Mouse (Mus musculus) stomach, embryonic 14.5 days (tissue): Measurements from ENCODE around the gene Gm4450. TPM values are rescaled to one million over a fixed set of nuclear protein-coding genes. Genes with fewer than 3 reads are reported as not detected.

Experiments used
- ATAC-seq: fragments of 200-750 bp; cut with Nextera tagmentation; 2 replicates; pipeline ENCODE4 v1.8.0; 2017; ENCODE audit warnings: low read depth, moderate TSS enrichment; ENCODE audit not compliant: insufficient number of reproducible peaks, insufficient read depth, low FRiP score
- H3K27ac ChIP-seq: fragments of 300-500 bp; sonication (generic); 2 replicates; pipeline ENCODE4 v1.5.1; 2014; ENCODE audit warnings: mild to moderate bottlenecking, low read length, moderate library complexity, mixed read lengths
- H3K27me3 ChIP-seq: fragments of 300-500 bp; sonication (generic); 2 replicates; pipeline ENCODE4 v1.6.1; 2014; ENCODE audit warnings: low read length, control low read depth, mixed read lengths; ENCODE audit not compliant: control insufficient read depth, insufficient read depth
- H3K36me3 ChIP-seq: fragments of 300-500 bp; sonication (generic); 2 replicates; pipeline ENCODE4 v1.6.1; 2014; ENCODE audit warnings: mild to moderate bottlenecking, control low read depth, low read length, moderate library complexity, mixed read lengths; ENCODE audit not compliant: control insufficient read depth, insufficient read depth
- H3K4me1 ChIP-seq: fragments of 300-500 bp; sonication (generic); 2 replicates; pipeline ENCODE4 v1.6.1; 2014; ENCODE audit warnings: low read length, control low read depth, mixed read lengths; ENCODE audit not compliant: control insufficient read depth, insufficient read depth
- H3K4me2 ChIP-seq: fragments of 300-500 bp; sonication (generic); replicated peaks from 2 replicates; pipeline ENCODE4 v1.6.1; 2014; ENCODE audit warnings: low read depth, low read length, control low read depth
- H3K4me3 ChIP-seq: fragments of 300-500 bp; sonication (generic); 2 replicates; pipeline ENCODE4 v1.5.1; 2014; ENCODE audit warnings: low read depth, low read length, control low read depth
- H3K9ac ChIP-seq: fragments of 300-500 bp; sonication (generic); replicated peaks from 2 replicates; pipeline ENCODE4 v1.6.1; 2014; ENCODE audit warnings: low read depth, mild to moderate bottlenecking, control low read depth, low read length, moderate library complexity, mixed read lengths
- H3K9me3 ChIP-seq: fragments of 300-500 bp; sonication (generic); 2 replicates; pipeline ENCODE4 v1.6.1; 2016; ENCODE audit warnings: low read depth, low read length, control low read depth; ENCODE audit not compliant: control insufficient read depth
- WGBS: fragments of 180-500 bp; shearing (Covaris S2); extraction: QIAGEN DNeasy Blood & Tissue Kit; methylation state at CpG from one replicate; pipeline ENCODE4 v1.1.7; 2014; 5-methylcytosine and 5-hydroxymethylcytosine counted together
- polyA plus RNA-seq: library from polyadenylated mRNA; unstranded; fragments of >200 nt; fragmentation: Nextera tagmentation; extraction: Ambion mirVana; gene quantifications from 2 replicates; pipeline ENCODE4 v1.2.1, GENCODE M21; 2014

Gm4450 gene
- polyA plus RNA-seq, 1 experiment from 2014 or later, result not detected

DNA sequence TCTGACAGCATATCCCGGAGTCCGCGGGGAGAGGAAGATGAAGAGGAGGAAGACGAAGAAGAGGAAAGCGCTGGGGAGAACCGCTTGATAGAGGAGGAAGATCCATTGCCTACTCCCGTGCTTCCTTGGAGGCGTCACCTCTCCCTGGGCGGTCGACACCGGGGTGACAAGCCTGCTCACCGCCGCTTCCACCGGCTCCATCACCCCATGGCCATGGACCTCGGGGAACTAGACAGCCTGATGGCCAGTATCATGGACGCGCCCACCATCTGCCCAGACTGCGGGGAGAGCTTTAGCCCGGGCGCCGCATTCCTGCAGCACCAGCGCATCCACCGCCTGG is 29.7 kb downstream of the Gm4450 start:
- 3% methylated on average over 23 of the region's 23 CpGs for WGBS
- Histone ChIP-seq H3K27me3 (peaks cover 5% of the 10 kb centered on the region; the same call in 1 of the 2 replicates), H3K9me3 (no peaks in the 10 kb centered on the region), H3K36me3 (no peaks in the 10 kb centered on the region; the same call in 1 of the 2 replicates), H3K4me2 (peak overlapping the region; percentile 99), H3K27ac (no peak overlapping the region), H3K9ac (peak overlapping the region; percentile 14; the same call in 1 of the 2 replicates), H3K4me1 (peaks cover 5% of the 10 kb centered on the region; the same call in 1 of the 2 replicates), H3K4me3 (peak overlapping the region; percentile 55)
- no peak for ATAC-seq

DNA sequence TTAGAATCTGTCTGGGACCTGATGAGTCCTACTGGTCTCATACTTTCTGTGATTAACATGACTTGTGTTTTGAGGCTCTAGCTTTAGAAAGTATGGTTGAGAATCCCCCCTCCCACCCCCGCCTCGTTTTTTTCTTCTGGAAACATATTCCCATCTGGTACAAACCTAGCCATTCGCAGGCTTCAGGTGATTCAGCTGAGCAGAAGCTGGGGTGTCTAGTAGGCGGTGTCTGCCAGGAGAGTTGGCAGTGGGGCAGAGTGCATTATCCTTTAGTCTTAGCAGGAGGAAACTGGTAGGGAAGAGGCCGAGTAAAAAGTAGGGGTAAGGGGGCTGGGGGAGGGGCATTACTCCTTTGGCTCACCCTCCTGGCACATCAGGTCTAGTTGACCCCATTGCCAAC is 30.2 kb downstream of the Gm4450 start:
- Histone ChIP-seq H3K4me2 (peak overlapping the region; percentile 99), H3K27me3 (peaks cover 5% of the 10 kb centered on the region; the same call in 1 of the 2 replicates), H3K4me1 (peaks cover 5% of the 10 kb centered on the region; the same call in 1 of the 2 replicates), H3K27ac (no peak overlapping the region), H3K9me3 (no peaks in the 10 kb centered on the region), H3K36me3 (no peaks in the 10 kb centered on the region; the same call in 1 of the 2 replicates), H3K4me3 (peak overlapping the region; percentile 55), H3K9ac (no peak overlapping the region; the same call in 1 of the 2 replicates)
- no peak for ATAC-seq
- 48% methylated on average over 5 of the region's 5 CpGs for WGBS

DNA sequence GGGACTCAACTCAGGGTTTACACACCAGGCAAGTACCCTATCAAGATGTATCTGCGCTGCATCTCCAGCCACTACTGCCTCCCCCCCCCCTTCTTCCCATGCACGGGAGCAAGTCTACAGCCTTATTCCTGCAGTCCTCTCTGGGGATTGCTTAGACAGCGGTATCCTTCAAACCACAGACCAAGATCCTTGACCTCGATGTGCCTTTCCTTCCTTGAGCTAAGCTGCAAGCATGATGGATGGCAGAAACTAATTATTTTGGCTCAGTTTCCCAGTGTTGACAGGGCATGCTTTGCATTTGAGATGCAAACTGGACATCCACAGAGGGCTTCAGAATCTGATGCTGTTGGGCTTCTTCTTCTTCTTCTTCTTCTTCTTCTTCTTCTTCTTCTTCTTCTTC is 34.0 kb downstream of the Gm4450 start:
- WGBS, result 91% methylated on average over 4 of the region's 4 CpGs
- Histone ChIP-seq H3K4me1 (0 out of 2 replicates have a peak, but pooled peaks cover 6% of the 10 kb centered on the region), H3K9me3 (no peaks in the 10 kb centered on the region), H3K4me2 (no peak overlapping the region), H3K9ac (no peak overlapping the region), H3K4me3 (no peak overlapping the region), H3K27ac (no peak overlapping the region), H3K27me3 (no peaks in the 10 kb centered on the region), H3K36me3 (no peaks in the 10 kb centered on the region; the same call in 1 of the 2 replicates)
- no peak for ATAC-seq

DNA sequence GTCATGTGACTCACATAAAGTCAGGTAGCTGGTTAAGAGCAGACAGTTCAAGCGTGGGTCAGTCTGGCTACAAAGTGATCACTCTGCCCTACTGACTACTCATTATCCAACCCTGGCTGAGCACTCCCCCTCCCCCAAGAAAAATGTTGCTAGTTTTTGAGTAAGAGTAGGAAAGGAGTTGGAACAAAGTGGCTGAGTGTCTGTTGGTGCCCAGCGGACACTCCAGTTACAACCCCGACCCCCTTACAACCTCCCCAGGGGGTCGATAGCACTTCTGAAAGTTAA is 37.2 kb downstream of the Gm4450 start:
- Histone ChIP-seq H3K36me3 (no peaks in the 10 kb centered on the region), H3K4me3 (no peak overlapping the region), H3K4me2 (no peak overlapping the region), H3K9ac (no peak overlapping the region), H3K27me3 (no peaks in the 10 kb centered on the region), H3K4me1 (peaks cover 16% of the 10 kb centered on the region; the same call in 1 of the 2 replicates), H3K9me3 (no peaks in the 10 kb centered on the region), H3K27ac (no peak overlapping the region)
- 38% methylated on average over 4 of the region's 4 CpGs for WGBS
- no peak for ATAC-seq

DNA sequence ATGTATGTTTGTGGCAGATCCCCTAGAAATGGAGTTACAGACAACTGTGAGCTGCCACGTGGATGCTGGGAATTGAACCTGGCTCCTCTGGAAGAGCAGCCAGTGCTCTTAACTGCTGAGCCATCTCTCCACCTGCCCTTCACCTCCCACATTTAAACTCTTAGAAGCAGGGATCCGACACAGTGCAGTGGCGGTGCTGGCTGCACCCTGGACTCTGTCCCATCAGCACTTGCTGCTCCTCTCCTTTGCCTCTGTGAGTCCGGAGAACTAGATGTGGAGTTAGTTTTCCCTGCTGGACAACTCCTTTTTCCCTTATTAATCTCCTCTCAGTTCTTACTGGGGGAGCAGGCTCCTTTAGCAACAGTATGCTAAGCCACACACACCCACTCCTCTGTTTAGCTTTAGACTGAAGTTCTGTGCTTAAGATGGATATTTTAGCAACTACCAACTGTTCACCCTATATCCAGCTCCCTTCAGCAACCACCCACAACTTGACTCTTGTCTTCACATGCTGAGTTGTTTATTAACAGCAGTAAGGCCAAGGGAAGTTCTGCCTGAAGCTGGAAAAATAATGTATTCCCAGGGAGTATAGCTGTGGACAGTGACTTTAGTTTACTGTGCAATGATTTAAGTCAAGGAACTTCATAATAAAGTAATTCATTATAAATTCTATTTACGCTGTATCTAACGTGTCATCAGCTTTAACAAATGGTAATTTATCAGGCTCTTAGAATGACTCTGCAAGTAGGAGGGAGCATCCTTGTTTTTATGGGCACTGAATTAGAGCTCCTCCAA is 37.7 kb downstream of the Gm4450 start:
- 45% methylated on average over 6 of the region's 6 CpGs for WGBS
- H3K27ac ChIP-seq, result no peak overlapping the region
- no peaks in the 10 kb centered on the region for H3K9me3 ChIP-seq
- no peak for ATAC-seq
- no peaks in the 10 kb centered on the region for H3K36me3 ChIP-seq
- H3K4me3 ChIP-seq, result no peak overlapping the region
- no peak overlapping the region for H3K9ac ChIP-seq
- H3K4me2 ChIP-seq, result no peak overlapping the region
- H3K27me3 ChIP-seq, result no peaks in the 10 kb centered on the region
- H3K4me1 ChIP-seq, result peaks cover 16% of the 10 kb centered on the region; the same call in 1 of the 2 replicates

DNA sequence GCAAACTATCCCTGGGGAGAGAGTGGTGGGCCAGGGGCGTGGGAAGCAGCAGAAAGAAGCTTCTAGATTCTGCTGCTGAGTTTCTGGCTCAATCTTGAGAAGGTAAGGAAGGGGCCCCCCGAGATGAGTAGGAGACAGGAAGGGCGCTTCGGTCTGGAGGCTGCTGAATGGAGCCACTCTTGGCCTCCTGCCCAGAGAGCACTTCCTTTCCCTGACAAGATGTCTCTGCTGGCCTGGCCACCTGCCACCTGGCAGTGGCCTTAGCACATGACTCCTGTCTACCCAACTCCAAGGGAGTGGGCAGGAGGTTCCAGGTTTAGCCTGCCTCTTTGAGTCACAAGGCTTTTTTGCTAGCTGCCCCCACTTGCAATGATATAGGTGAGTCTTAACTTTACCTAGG is 39.6 kb downstream of the Gm4450 start:
- H3K4me1 ChIP-seq, result peaks cover 16% of the 10 kb centered on the region; the same call in 1 of the 2 replicates
- no peak overlapping the region for H3K9ac ChIP-seq
- WGBS, result 33% methylated on average over 4 of the region's 4 CpGs
- H3K4me2 ChIP-seq, result no peak overlapping the region
- no peaks in the 10 kb centered on the region for H3K9me3 ChIP-seq
- no peaks in the 10 kb centered on the region for H3K36me3 ChIP-seq
- ATAC-seq, result peak; percentile 70
- no peaks in the 10 kb centered on the region for H3K27me3 ChIP-seq
- H3K27ac ChIP-seq, result no peak overlapping the region
- H3K4me3 ChIP-seq, result no peak overlapping the region

DNA sequence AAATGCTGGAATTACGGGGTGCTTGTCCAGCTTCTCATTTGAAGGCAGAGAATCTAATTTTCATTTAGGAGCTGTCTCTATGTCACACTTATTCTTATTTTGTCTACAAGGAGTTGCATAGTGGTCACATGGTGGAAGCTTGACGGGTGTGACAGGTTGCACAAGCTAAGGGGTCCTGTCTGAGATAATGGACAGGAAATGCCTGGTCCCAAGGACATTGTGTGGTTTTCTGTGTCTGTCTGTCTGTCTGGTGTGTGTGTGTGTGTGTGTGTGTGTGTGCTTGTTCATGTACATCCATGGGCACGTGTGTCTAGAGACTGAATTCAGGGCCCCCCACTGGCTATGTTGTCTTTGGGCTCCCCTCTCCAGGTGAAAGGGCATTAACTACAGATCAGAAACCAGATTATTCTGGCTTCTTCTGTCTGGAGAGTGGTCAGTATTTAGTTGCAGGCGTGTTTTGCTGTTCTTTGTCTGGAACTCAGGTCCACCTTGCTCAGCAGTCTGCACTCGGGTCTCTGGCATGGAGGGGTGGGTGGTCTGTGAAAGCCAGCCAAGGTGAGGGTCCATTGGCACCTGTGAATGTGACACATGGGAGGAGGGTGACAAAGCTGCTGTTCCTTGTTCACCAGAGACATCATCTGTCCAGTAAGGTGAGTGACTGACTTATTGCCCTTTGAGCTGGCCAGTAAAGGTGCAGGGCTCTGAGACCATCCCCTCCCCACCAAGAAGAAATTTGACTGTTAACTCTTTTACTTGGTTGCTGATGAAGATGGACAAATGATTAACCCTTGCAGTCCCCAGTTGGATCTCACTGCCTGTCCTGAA is 40.3 kb downstream of the Gm4450 start:
- Histone ChIP-seq H3K27me3 (no peaks in the 10 kb centered on the region), H3K9ac (no peak overlapping the region), H3K36me3 (no peaks in the 10 kb centered on the region), H3K4me1 (peaks cover 16% of the 10 kb centered on the region; the same call in 1 of the 2 replicates), H3K4me3 (no peak overlapping the region), H3K4me2 (no peak overlapping the region), H3K27ac (no peak overlapping the region), H3K9me3 (no peaks in the 10 kb centered on the region)
- WGBS, result 72% methylated on average over 5 of the region's 5 CpGs
- ATAC-seq, result no peak

DNA sequence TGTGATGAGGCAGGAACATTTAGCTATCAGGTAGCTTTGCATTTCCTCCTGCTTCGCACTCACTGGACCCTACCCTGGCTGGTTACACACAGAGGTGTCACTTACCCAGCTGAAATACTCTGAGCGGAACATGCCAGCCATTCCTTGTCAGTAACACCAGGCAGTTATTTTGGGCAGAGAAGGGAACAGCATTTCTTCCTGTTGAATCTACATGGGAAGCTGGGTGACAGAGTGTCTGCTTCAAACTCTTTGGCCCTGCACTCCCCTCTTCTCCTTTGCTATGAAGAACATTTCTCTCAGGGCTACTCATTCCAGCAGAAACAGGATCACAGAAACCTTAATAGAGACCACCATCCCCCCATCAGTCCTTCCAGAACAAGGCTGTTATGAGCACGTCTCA is 42.6 kb downstream of the Gm4450 start:
- no peaks in the 10 kb centered on the region for H3K36me3 ChIP-seq
- H3K4me1 ChIP-seq, result peaks cover 15% of the 10 kb centered on the region; the same call in 1 of the 2 replicates
- no peak for ATAC-seq
- no peak overlapping the region for H3K27ac ChIP-seq
- no peaks in the 10 kb centered on the region for H3K27me3 ChIP-seq
- no peaks in the 10 kb centered on the region for H3K9me3 ChIP-seq
- no peak overlapping the region for H3K9ac ChIP-seq
- H3K4me2 ChIP-seq, result no peak overlapping the region
- no peak overlapping the region for H3K4me3 ChIP-seq
- WGBS, result 90% methylated on average over 3 of the region's 3 CpGs
